Mouse (Mus musculus) embryonic fibroblast, embryonic 13.5 days (primary cell): ENCODE measurements around the gene 9130008F23Rik. TPM values are rescaled to one million over a fixed set of nuclear protein-coding genes. Genes with fewer than 3 reads are reported as not detected.

Experiments
- H3K27ac ChIP-seq: 2 replicates; pipeline ENCODE4 v1.5.1; 2012; ENCODE audit warnings: low read length, control low read depth, inconsistent platforms; ENCODE audit not compliant: insufficient read depth
- H3K4me1 ChIP-seq: 2 replicates; pipeline ENCODE4 v1.6.1; 2011; ENCODE audit warnings: low read length; ENCODE audit not compliant: control insufficient read depth, insufficient read depth
- H3K4me3 ChIP-seq: 2 replicates; pipeline ENCODE4 v1.5.1; 2011; ENCODE audit warnings: mild to moderate bottlenecking, control low read depth, low read length; ENCODE audit not compliant: insufficient read depth
- CTCF ChIP-seq: IDR thresholded peaks from 2 replicates; pipeline ENCODE4 v1.5.1; 2011; ENCODE audit warnings: mild to moderate bottlenecking, control low read depth, low read length, moderate library complexity, borderline replicate concordance; ENCODE audit not compliant: insufficient read depth
- POLR2A ChIP-seq: IDR thresholded peaks from 2 replicates; pipeline ENCODE4 v1.6.1; 2011; ENCODE audit warnings: low read depth, mild to moderate bottlenecking, control low read depth, low read length, moderate library complexity
- polyA plus RNA-seq: library from polyadenylated mRNA; stranded (reverse); fragments of >200 nt; gene quantifications from 2 replicates; pipeline ENCODE4 v1.2.4, GENCODE M21; 2011; ENCODE audit warnings: low read depth; ENCODE audit not compliant: missing spikeins, insufficient read length

Gene 9130008F23Rik
- polyA plus RNA-seq, 1 experiment, result 6.2 TPM

DNA sequence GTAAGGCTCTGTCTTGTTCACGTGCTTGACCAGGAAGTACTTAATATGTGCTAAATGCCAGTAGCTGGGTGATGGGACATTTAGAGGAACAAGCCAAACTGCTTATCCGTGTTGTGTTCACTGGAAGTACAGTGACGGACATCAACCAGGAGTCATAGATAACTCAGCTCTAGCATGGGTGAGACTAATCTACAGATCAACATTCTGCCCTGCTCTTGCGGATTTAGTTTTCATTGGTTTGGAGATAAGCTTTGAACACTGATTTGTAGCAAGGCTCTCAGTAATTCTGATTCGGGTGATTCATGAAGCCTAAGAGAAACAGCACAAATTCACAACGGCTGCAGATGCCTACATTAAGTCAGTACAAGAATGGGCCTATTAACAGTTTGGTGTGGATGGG, 1.8 kb upstream of the 9130008F23Rik start:
- no peaks in the 10 kb centered on the region for H3K4me1 ChIP-seq
- TF ChIP-seq POLR2A (no peak), CTCF (no peak)
- H3K27ac ChIP-seq, result no peak overlapping the region
- H3K4me3 ChIP-seq, result no peak overlapping the region

DNA sequence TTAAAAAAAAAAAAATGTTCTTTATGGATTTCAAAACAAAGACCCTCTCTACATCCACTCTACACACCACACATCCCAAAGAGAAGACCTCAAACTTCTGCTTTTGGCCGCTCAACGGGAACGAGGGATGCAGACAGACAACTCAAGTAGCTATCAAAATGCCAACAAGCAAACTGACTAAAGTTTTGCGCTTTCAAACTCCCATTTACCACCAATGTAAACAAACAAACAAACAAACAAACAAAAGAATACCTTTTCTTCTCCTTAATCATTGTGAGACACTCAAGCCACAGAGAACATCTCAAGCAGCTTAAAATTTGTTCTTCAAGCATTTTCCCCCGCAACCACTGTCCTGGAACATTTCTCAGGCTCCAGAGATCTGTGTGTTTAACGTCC, 833 bp downstream of the 9130008F23Rik start:
- TF ChIP-seq CTCF (no peak), POLR2A (no peak)
- Histone ChIP-seq H3K4me3 (peak overlapping the region; percentile 79), H3K4me1 (no peaks in the 10 kb centered on the region; the same call in 1 of the 2 replicates), H3K27ac (peak overlapping the region; percentile 72)

- H3K4me1 ChIP-seq, result peaks cover 4% of the 10 kb centered on the region; the same call in 1 of the 2 replicates
- TF ChIP-seq CTCF, result no peak
- TF ChIP-seq POLR2A, result 0 out of 2 replicates have a peak, but pooled peaks have one; percentile 27
- H3K4me3 ChIP-seq, result peak overlapping the region; percentile 79
- peak overlapping the region; percentile 89 for H3K27ac ChIP-seq
These were observed 2.6 kb downstream of the 9130008F23Rik start for GRCm38 (mm10) chr17:40877741-40878140.

DNA sequence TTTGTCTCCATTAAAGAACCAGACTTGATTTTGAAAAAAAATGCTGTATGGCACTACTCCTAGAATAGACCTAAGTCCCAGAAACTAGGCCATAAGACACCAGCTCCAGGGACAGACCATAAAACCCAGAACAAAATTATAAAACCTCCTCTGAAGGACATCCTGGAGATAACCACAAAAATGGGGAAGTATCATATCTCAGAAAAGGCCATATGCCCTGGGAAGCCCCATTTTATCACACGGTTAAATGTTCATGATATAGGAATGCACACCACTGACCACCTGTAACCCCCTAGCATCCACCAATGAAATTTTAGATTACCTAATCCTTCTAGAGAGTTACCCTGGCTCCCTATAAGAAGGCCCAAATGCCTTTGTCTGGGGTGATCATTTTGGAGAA, 4.8 kb downstream of the 9130008F23Rik start:
- no peak for TF ChIP-seq POLR2A
- no peak for TF ChIP-seq CTCF
- H3K27ac ChIP-seq, result no peak overlapping the region
- no peak overlapping the region for H3K4me3 ChIP-seq
- peaks cover 4% of the 10 kb centered on the region; the same call in 1 of the 2 replicates for H3K4me1 ChIP-seq

- Histone ChIP-seq H3K4me1 (peaks cover 4% of the 10 kb centered on the region; the same call in 1 of the 2 replicates), H3K27ac (no peak overlapping the region), H3K4me3 (no peak overlapping the region)
- TF ChIP-seq CTCF (no peak), POLR2A (no peak)
These were observed 5.7 kb downstream of the 9130008F23Rik start for GRCm38 (mm10) chr17:40874701-40875100.

DNA sequence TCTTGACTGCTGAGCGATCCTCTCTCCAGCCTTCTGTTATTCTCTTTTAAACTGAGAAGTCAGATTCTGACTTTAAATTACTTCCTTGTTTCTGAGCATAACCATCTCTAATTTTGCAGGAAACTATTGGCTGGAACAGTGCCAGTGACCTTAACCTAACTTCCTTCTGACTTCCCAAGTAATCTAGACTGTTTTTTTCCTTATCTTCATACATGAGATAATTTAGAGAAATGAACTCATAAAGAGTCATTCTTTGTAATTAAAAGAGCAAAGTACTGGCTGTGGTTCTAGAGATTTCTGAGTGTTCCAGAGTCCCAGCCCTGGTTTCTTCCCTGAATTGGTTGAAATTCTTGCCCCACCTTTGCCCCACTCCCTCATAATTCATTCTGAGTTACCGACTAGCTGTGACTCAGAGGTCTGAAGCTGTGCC, 6.8 kb downstream of the 9130008F23Rik start:
- TF ChIP-seq POLR2A, result no peak
- no peak for TF ChIP-seq CTCF
- peaks cover 4% of the 10 kb centered on the region; the same call in 1 of the 2 replicates for H3K4me1 ChIP-seq

GRCm38 (mm10) chr17:40872626-40873025, 7.7 kb downstream of the 9130008F23Rik start:
- TF ChIP-seq CTCF, result no peak
- no peak overlapping the region for H3K4me3 ChIP-seq
- H3K4me1 ChIP-seq, result peaks cover 4% of the 10 kb centered on the region; the same call in 1 of the 2 replicates
- no peak overlapping the region for H3K27ac ChIP-seq

More for the DNA sequence above, 6.8 kb downstream of the 9130008F23Rik start:
- Histone ChIP-seq H3K27ac (peak overlapping the region; percentile 37; the same call in 1 of the 2 replicates), H3K4me3 (no peak overlapping the region)

GRCm38 (mm10) chr17:40868952-40869747, 11.2 kb downstream of the 9130008F23Rik start:
- TF ChIP-seq CTCF, result no peak
- H3K4me1 ChIP-seq, result 0 out of 2 replicates have a peak, but pooled peaks cover 2% of the 10 kb centered on the region
- H3K27ac ChIP-seq, result no peak overlapping the region
- no peak overlapping the region for H3K4me3 ChIP-seq

- Histone ChIP-seq H3K4me1 (no peaks in the 10 kb centered on the region), H3K27ac (no peak overlapping the region), H3K4me3 (no peak overlapping the region)
- TF ChIP-seq POLR2A, result no peak
- no peak for TF ChIP-seq CTCF
These were observed 25.3 kb downstream of the 9130008F23Rik start for GRCm38 (mm10) chr17:40855065-40855464.

DNA sequence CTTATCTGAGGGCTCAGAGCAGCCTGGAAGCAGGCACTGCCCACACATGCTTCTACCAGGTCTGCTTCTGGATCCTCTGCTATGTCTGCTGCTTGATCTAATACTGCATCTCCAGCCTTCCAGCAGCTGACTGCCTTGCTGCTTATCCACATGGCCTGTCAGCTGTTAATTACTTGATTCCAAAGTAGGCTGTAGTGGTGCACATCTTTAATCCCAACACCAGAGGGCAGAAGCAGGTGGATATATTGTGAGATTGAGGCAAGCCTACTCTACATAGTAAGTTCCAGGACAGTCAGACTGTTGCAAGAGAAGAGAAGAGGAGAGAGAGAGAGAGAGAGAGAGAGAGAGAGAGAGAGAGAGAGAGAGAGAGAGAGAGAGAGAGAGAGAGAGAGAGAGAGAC, 43.1 kb downstream of the 9130008F23Rik start:
- H3K4me3 ChIP-seq, result no peak overlapping the region
- H3K27ac ChIP-seq, result no peak overlapping the region
- H3K4me1 ChIP-seq, result no peaks in the 10 kb centered on the region
- TF ChIP-seq CTCF (no peak), POLR2A (no peak)
